Mouse (Mus musculus): ENCODE results near the gene Mtus2. TPM values are rescaled to one million over a fixed set of nuclear protein-coding genes. Genes with fewer than 3 reads are reported as not detected.

Mtus2 gene
- polyA plus RNA-seq, 1 experiment from 2014 or later, result 18.1 TPM

DNA sequence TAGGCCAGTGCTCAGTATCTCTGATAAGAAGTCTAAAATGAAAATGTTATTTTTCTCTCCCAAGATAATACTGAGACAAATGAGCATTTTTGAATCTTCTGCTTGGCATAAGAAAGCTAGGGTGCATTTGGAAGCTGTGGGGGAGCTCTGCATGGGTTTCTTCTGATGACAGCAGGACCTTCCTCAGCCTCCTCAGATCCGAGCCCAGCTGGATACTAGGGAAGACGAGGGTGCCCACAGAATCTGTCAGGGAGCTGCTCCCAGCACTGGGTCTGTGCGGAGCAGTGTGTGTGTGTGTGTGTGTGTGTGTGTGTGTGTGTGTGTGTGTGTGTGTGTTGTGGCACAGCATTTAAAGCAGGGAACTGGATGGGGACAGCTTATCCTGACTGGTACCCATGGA is 130.7 kb downstream of the Mtus2 start:
- 68% methylated on average over 3 of the region's 3 CpGs for WGBS
- H3K4me1 ChIP-seq (ENCODE audit: control insufficient read depth, insufficient read depth, low read length), result no peaks in the 10 kb centered on the region
- no peak overlapping the region for H3K4me3 ChIP-seq (ENCODE audit: low read depth, low read length)
- H3K9ac ChIP-seq (replicated peaks; ENCODE audit: low read depth, low read length), result no peak overlapping the region
- no peak overlapping the region for H3K4me2 ChIP-seq (replicated peaks; ENCODE audit: low read depth, low read length)
- ATAC-seq (ENCODE audit: insufficient number of reproducible peaks, insufficient read depth, low FRiP score, low read depth), result no peak
- H3K27ac ChIP-seq (ENCODE audit: low read length), result no peak overlapping the region
- H3K36me3 ChIP-seq (ENCODE audit: control insufficient read depth, insufficient read depth, low read length), result no peaks in the 10 kb centered on the region
- no peaks in the 10 kb centered on the region for H3K27me3 ChIP-seq (ENCODE audit: control insufficient read depth, insufficient read depth, low read length)
- H3K9me3 ChIP-seq (ENCODE audit: control insufficient read depth, low read depth, low read length), result no peaks in the 10 kb centered on the region; the same call in 1 of the 2 replicates

DNA sequence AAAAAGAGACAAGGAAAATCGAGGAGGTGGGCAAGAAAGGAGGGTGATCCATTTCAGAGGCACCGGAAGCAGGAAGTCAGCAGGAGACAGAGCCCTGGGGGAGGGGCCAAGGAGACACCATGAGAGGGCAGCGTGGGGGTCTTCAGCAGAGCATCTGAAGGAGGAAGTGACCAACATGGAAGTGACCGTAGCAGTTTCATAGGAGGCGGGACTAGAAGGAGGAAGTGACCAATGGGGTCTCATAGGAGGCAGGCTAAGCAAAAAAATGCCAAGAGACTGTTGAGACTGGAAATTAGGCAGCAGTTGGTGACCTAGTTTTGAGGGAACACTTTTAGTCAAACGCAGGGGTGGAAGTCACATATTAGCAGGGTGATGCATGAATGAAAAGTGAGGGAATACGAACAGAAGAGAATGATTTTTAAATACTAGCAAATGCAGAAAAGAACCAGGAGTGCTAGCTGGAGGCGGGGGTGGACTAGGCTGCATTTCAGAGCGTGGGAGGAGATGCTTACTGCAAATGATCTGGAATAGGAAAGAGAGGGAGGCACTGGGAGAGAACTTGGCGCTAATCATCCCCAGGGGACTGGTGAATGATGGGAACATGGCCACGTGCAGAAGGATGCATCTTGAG is 133.2 kb downstream of the Mtus2 start:
- Histone ChIP-seq H3K36me3 (ENCODE audit: control insufficient read depth, insufficient read depth, low read length) (no peaks in the 10 kb centered on the region), H3K9me3 (ENCODE audit: control insufficient read depth, low read depth, low read length) (no peaks in the 10 kb centered on the region; the same call in 1 of the 2 replicates), H3K27ac (ENCODE audit: low read length) (no peak overlapping the region), H3K4me3 (ENCODE audit: low read depth, low read length) (no peak overlapping the region), H3K4me1 (ENCODE audit: control insufficient read depth, insufficient read depth, low read length) (no peaks in the 10 kb centered on the region), H3K9ac (replicated peaks; ENCODE audit: low read depth, low read length) (no peak overlapping the region), H3K27me3 (ENCODE audit: control insufficient read depth, insufficient read depth, low read length) (no peaks in the 10 kb centered on the region), H3K4me2 (replicated peaks; ENCODE audit: low read depth, low read length) (no peak overlapping the region)
- ATAC-seq (ENCODE audit: insufficient number of reproducible peaks, insufficient read depth, low FRiP score, low read depth), result no peak
- WGBS, result 74% methylated on average over 11 of the region's 11 CpGs

DNA sequence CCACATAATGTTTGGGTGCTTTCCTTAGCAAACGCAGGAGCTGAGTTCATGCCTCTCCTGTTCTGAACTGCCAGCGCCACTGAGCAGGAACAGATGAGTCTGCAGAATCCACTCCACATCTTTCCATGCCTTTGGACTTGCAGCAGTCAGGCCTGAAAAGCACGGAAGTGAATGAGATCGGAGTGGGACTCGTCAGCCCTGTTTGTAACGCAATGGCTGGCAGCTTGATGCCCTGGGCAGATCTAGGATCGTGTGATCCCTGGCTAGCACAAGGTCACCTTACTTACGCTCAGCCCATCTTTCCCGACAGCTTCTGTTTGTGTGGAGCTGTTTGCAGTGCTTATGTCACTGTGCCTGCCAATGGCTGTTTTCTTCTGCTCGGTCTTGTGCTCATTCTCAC is 137.5 kb downstream of the Mtus2 start:
- no peaks in the 10 kb centered on the region for H3K27me3 ChIP-seq (ENCODE audit: control insufficient read depth, insufficient read depth, low read length)
- H3K36me3 ChIP-seq (ENCODE audit: control insufficient read depth, insufficient read depth, low read length), result no peaks in the 10 kb centered on the region
- H3K4me1 ChIP-seq (ENCODE audit: control insufficient read depth, insufficient read depth, low read length), result no peaks in the 10 kb centered on the region
- no peak for ATAC-seq (ENCODE audit: insufficient number of reproducible peaks, insufficient read depth, low FRiP score, low read depth)
- H3K4me2 ChIP-seq (replicated peaks; ENCODE audit: low read depth, low read length), result no peak overlapping the region
- no peaks in the 10 kb centered on the region for H3K9me3 ChIP-seq (ENCODE audit: control insufficient read depth, low read depth, low read length)
- H3K9ac ChIP-seq (replicated peaks; ENCODE audit: low read depth, low read length), result no peak overlapping the region
- H3K4me3 ChIP-seq (ENCODE audit: low read depth, low read length), result no peak overlapping the region
- whole genome bisulfite sequencing, result 35% methylated on average over 10 of the region's 10 CpGs
- no peak overlapping the region for H3K27ac ChIP-seq (ENCODE audit: low read length)

DNA sequence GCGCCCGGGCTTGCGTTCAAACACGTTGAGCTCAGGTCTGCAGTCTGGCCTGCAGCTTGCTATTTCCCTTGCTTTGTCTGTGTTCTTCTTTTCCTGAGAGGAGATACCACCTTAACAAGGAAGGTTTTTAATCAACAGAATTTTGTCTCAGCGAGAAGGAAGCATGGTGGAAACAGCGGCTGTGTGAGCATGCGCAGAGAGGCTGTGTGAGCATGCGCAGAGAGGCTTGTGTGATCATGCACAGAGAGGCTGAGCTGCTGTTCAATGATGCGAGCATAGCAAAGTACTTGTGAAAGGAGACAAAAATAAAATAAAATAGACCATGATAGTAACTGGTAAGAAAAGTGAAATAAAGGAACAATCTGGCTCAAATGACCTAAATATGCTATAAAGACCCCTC is 142.2 kb downstream of the Mtus2 start:
- no peaks in the 10 kb centered on the region for H3K36me3 ChIP-seq (ENCODE audit: control insufficient read depth, insufficient read depth, low read length)
- no peak for ATAC-seq (ENCODE audit: insufficient number of reproducible peaks, insufficient read depth, low FRiP score, low read depth)
- no peaks in the 10 kb centered on the region for H3K9me3 ChIP-seq (ENCODE audit: control insufficient read depth, low read depth, low read length)
- no peaks in the 10 kb centered on the region for H3K27me3 ChIP-seq (ENCODE audit: control insufficient read depth, insufficient read depth, low read length)
- H3K4me3 ChIP-seq (ENCODE audit: low read depth, low read length), result no peak overlapping the region
- H3K4me1 ChIP-seq (ENCODE audit: control insufficient read depth, insufficient read depth, low read length), result no peaks in the 10 kb centered on the region
- no peak overlapping the region for H3K9ac ChIP-seq (replicated peaks; ENCODE audit: low read depth, low read length)
- no peak overlapping the region for H3K4me2 ChIP-seq (replicated peaks; ENCODE audit: low read depth, low read length)
- no peak overlapping the region for H3K27ac ChIP-seq (ENCODE audit: low read length)
- 88% methylated on average over 9 of the region's 9 CpGs for WGBS

DNA sequence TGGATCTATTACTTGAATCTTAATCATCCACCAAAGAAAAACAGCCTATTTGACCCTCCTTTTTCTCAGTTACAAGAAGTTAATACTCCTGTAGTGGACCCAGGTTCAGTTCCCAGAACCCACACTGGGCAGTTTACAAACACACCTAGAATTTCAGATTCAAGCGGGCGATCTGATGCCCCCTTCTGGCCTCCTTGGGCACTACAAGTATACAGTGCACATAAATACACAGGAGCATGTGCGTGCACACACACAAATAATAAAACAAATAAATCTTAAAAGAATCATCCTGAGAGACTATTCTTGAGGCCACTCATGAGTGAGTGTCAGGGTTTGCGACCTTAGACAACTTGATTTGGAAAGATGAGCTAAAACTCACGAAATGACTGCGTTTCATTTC is 150.2 kb downstream of the Mtus2 start:
- Histone ChIP-seq H3K27me3 (ENCODE audit: control insufficient read depth, insufficient read depth, low read length) (no peaks in the 10 kb centered on the region), H3K4me1 (ENCODE audit: control insufficient read depth, insufficient read depth, low read length) (no peaks in the 10 kb centered on the region), H3K36me3 (ENCODE audit: control insufficient read depth, insufficient read depth, low read length) (no peaks in the 10 kb centered on the region), H3K4me2 (replicated peaks; ENCODE audit: low read depth, low read length) (no peak overlapping the region), H3K9me3 (ENCODE audit: control insufficient read depth, low read depth, low read length) (no peaks in the 10 kb centered on the region), H3K27ac (ENCODE audit: low read length) (no peak overlapping the region), H3K4me3 (ENCODE audit: low read depth, low read length) (no peak overlapping the region), H3K9ac (replicated peaks; ENCODE audit: low read depth, low read length) (no peak overlapping the region)
- 87% methylated on average over 6 of the region's 6 CpGs for WGBS
- ATAC-seq (ENCODE audit: insufficient number of reproducible peaks, insufficient read depth, low FRiP score, low read depth), result no peak

DNA sequence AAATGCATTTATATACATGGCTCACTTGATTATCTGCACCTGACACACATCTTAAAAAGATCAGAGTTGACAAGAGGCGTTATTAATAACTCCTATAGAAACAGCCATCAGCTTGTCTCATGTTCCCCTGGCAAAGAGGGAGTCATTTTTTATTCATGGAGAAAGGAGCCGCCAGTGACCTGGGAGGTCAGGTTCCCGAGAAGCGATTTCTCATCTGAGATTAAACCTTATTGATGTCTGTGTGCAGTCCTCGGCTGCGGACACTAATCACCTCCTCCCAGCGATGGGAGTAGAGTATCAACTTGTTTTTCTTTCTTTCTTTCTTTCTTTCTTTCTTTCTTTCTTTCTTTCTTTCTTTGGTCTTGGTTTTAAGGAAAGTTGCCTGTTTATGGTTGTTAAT is 150.8 kb downstream of the Mtus2 start:
- Histone ChIP-seq H3K27ac (ENCODE audit: low read length) (no peak overlapping the region), H3K9me3 (ENCODE audit: control insufficient read depth, low read depth, low read length) (no peaks in the 10 kb centered on the region), H3K4me1 (ENCODE audit: control insufficient read depth, insufficient read depth, low read length) (no peaks in the 10 kb centered on the region), H3K4me3 (ENCODE audit: low read depth, low read length) (no peak overlapping the region), H3K27me3 (ENCODE audit: control insufficient read depth, insufficient read depth, low read length) (no peaks in the 10 kb centered on the region), H3K36me3 (ENCODE audit: control insufficient read depth, insufficient read depth, low read length) (no peaks in the 10 kb centered on the region), H3K9ac (replicated peaks; ENCODE audit: low read depth, low read length) (no peak overlapping the region), H3K4me2 (replicated peaks; ENCODE audit: low read depth, low read length) (no peak overlapping the region)
- no peak for ATAC-seq (ENCODE audit: insufficient number of reproducible peaks, insufficient read depth, low FRiP score, low read depth)
- 17% methylated on average over 7 of the region's 7 CpGs for WGBS

DNA sequence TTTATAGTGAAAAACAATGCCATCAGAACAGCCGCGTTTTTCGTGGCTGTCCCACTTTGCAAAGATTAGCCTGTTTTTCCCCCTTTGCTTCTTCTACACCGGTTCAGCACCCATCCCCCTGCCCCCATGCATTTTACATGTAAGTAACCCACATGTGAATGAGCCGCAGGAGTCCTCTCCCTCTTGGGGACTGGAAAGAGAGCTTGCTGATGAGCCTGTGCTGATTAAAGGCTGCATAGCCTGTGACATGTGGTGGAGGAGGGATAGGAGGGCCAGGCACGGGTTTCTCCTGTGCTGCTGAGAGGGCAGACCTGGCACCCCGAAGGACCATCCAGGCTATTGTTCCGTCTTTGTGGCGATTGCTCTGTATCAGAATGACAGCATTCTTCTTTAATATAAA is 151.2 kb downstream of the Mtus2 start:
- 45% methylated on average over 9 of the region's 9 CpGs for WGBS
- H3K4me2 ChIP-seq (replicated peaks; ENCODE audit: low read depth, low read length), result no peak overlapping the region
- no peak for ATAC-seq (ENCODE audit: insufficient number of reproducible peaks, insufficient read depth, low FRiP score, low read depth)

DNA sequence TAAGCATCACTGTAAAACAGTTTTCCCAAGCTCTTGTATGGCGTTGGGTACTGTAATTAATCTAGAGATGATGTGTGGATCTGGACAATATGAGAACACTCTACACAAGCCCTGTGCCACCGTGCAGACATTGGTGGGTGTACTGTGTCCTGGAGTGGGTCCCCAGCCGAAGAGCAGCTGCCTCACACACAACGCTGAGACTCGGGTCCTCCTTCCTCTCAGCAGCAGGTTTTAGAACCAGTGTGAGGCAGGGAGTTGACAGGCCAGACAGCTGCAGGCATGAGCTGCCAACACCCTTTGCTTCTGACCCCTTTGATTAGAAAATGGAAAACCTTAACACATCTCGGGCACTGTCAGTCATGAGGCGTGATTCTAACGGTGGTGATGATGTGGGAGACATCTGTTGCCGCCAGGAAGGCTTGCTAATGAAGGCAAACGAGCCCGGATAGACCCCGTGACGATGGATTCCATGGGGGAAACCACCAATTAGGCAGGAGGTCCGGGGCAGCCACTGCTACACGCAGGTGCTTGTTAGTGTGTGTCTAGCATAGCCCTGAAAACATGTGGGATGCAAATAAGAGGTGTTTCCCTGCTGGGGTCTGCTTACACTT is 158.2 kb downstream of the Mtus2 start:
- H3K9me3 ChIP-seq (ENCODE audit: control insufficient read depth, low read depth, low read length), result no peaks in the 10 kb centered on the region
- H3K4me1 ChIP-seq (ENCODE audit: control insufficient read depth, insufficient read depth, low read length), result no peaks in the 10 kb centered on the region
- no peak overlapping the region for H3K4me3 ChIP-seq (ENCODE audit: low read depth, low read length)
- no peak overlapping the region for H3K27ac ChIP-seq (ENCODE audit: low read length)
- no peaks in the 10 kb centered on the region for H3K36me3 ChIP-seq (ENCODE audit: control insufficient read depth, insufficient read depth, low read length)
- ATAC-seq (ENCODE audit: insufficient number of reproducible peaks, insufficient read depth, low FRiP score, low read depth), result no peak
- no peak overlapping the region for H3K9ac ChIP-seq (replicated peaks; ENCODE audit: low read depth, low read length)
- H3K4me2 ChIP-seq (replicated peaks; ENCODE audit: low read depth, low read length), result no peak overlapping the region
- 58% methylated on average over 15 of the region's 15 CpGs for WGBS
- no peaks in the 10 kb centered on the region for H3K27me3 ChIP-seq (ENCODE audit: control insufficient read depth, insufficient read depth, low read length)

More for the DNA sequence above, 151.2 kb downstream of the Mtus2 start:
- no peaks in the 10 kb centered on the region for H3K4me1 ChIP-seq (ENCODE audit: control insufficient read depth, insufficient read depth, low read length)
- no peak overlapping the region for H3K27ac ChIP-seq (ENCODE audit: low read length)
- H3K36me3 ChIP-seq (ENCODE audit: control insufficient read depth, insufficient read depth, low read length), result no peaks in the 10 kb centered on the region
- H3K4me3 ChIP-seq (ENCODE audit: low read depth, low read length), result no peak overlapping the region
- H3K9me3 ChIP-seq (ENCODE audit: control insufficient read depth, low read depth, low read length), result no peaks in the 10 kb centered on the region
- no peak overlapping the region for H3K9ac ChIP-seq (replicated peaks; ENCODE audit: low read depth, low read length)
- no peaks in the 10 kb centered on the region for H3K27me3 ChIP-seq (ENCODE audit: control insufficient read depth, insufficient read depth, low read length)

DNA sequence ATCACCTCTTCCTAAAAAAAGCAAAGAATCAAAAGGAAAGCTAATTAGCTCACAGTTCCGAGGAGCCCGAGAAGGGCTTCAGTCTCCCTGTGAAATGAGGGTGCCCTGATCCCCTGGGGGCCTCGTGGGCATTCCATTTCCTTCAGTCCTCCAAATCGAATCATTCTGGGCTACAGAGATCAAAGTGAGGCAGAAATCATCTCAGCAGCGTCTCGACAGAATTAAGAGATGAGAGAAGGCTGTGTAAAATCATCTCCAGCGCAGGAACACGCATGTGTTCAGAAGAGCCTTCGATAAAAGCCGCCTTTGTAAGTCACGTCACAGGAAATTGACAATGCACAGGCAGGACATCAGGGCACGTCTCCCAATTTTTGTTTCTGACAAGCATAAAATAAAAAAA is 167.2 kb downstream of the Mtus2 start:
- WGBS, result 77% methylated on average over 12 of the region's 12 CpGs
- no peak overlapping the region for H3K4me3 ChIP-seq (ENCODE audit: low read depth, low read length)
- H3K27ac ChIP-seq (ENCODE audit: low read length), result no peak overlapping the region
- H3K9me3 ChIP-seq (ENCODE audit: control insufficient read depth, low read depth, low read length), result no peaks in the 10 kb centered on the region
- ATAC-seq (ENCODE audit: insufficient number of reproducible peaks, insufficient read depth, low FRiP score, low read depth), result no peak
- H3K27me3 ChIP-seq (ENCODE audit: control insufficient read depth, insufficient read depth, low read length), result no peaks in the 10 kb centered on the region
- no peak overlapping the region for H3K4me2 ChIP-seq (replicated peaks; ENCODE audit: low read depth, low read length)
- no peaks in the 10 kb centered on the region for H3K36me3 ChIP-seq (ENCODE audit: control insufficient read depth, insufficient read depth, low read length)
- no peak overlapping the region for H3K9ac ChIP-seq (replicated peaks; ENCODE audit: low read depth, low read length)
- no peaks in the 10 kb centered on the region for H3K4me1 ChIP-seq (ENCODE audit: control insufficient read depth, insufficient read depth, low read length)

Data from stomach, embryonic 14.5 days (tissue).